14 mouse cellular contexts compared by ENCODE assay signal in genomic region chr8:115703056-115703455, GRCm38 (mm10). TPM values are rescaled to one million over a fixed set of nuclear protein-coding genes. Genes with fewer than 3 reads are reported as not detected.
DNase-seq lines count a peak whose midpoint lies in the region; ATAC-seq and TF ChIP-seq lines count a peak whose summit lies in the region.
"Had no signal": no experiment of that assay in that cellular context is flagged by ENCODE, and none has a peak within 500 bp of the region (broad histone marks: within the 10 kb centered on the region; RNA-seq: fewer than 3 reads in every experiment).

No protein-coding gene starts in this region.

- no peak overlapping the region; the same call in 1 of the 2 replicates for H3K4me2 ChIP-seq in forebrain, embryonic 15.5 days (replicated peaks)
- H3K4me2 ChIP-seq in forebrain, postnatal 0 days (ENCODE audit: low read depth): no peak overlapping the region
- peak overlapping the region; percentile 22; the same call in 1 of the 2 replicates for H3K4me2 ChIP-seq in midbrain, embryonic 15.5 days
- H3K4me2 ChIP-seq in midbrain, embryonic 13.5 days (replicated peaks): no peak overlapping the region; the same call in 1 of the 2 replicates
- H3K4me2 ChIP-seq in stomach, embryonic 14.5 days (replicated peaks; ENCODE audit: low read depth, low read length): no peak overlapping the region; the same call in 1 of the 2 replicates
- H3K4me2 ChIP-seq: liver, embryonic 13.5 days had no signal

- no peak for TF ChIP-seq POLR2A in thymus, adult 2 months (IDR thresholded peaks at IDR 0.05; ENCODE audit: control insufficient read depth, extremely low read depth, insufficient read depth, low read length, poor library complexity)

- H3K36me3 ChIP-seq in forebrain, embryonic 15.5 days: no peaks in the 10 kb centered on the region
- no peaks in the 10 kb centered on the region for H3K36me3 ChIP-seq in forebrain, postnatal 0 days (ENCODE audit: insufficient read depth)
- H3K36me3 ChIP-seq in midbrain, embryonic 15.5 days (replicated peaks): no peaks in the 10 kb centered on the region
- no peaks in the 10 kb centered on the region for H3K36me3 ChIP-seq in midbrain, embryonic 13.5 days
- no peaks in the 10 kb centered on the region for H3K36me3 ChIP-seq in stomach, embryonic 14.5 days (ENCODE audit: control insufficient read depth, insufficient read depth, low read length)
- H3K36me3 ChIP-seq in thymus, adult 2 months (ENCODE audit: control insufficient read depth, insufficient read depth, low read length): no peaks in the 10 kb centered on the region
- H3K36me3 ChIP-seq: liver, embryonic 13.5 days had no signal

- H3K9ac ChIP-seq in forebrain, embryonic 15.5 days (replicated peaks): no peak overlapping the region
- no peak overlapping the region for H3K9ac ChIP-seq in forebrain, postnatal 0 days
- H3K9ac ChIP-seq in midbrain, embryonic 15.5 days: no peak overlapping the region
- H3K9ac ChIP-seq in midbrain, embryonic 13.5 days (replicated peaks): no peak overlapping the region
- H3K9ac ChIP-seq in stomach, embryonic 14.5 days (replicated peaks; ENCODE audit: low read depth, low read length): no peak overlapping the region
- H3K9ac ChIP-seq: liver, embryonic 13.5 days had no signal

- no peak overlapping the region for H3K27ac ChIP-seq in forebrain, embryonic 15.5 days (replicated peaks)
- no peak overlapping the region for H3K27ac ChIP-seq in forebrain, postnatal 0 days (ENCODE audit: low read depth, low read length)
- no peak overlapping the region; the same call in 1 of the 2 replicates for H3K27ac ChIP-seq in layer of hippocampus, adult 2 months
- no peak overlapping the region for H3K27ac ChIP-seq in midbrain, embryonic 15.5 days
- H3K27ac ChIP-seq in midbrain, embryonic 13.5 days: no peak overlapping the region
- no peak overlapping the region for H3K27ac ChIP-seq in stomach, embryonic 14.5 days (ENCODE audit: low read length)
- H3K27ac ChIP-seq in thymus, adult 2 months (ENCODE audit: control insufficient read depth, insufficient read depth, low read length): no peak overlapping the region
- H3K27ac ChIP-seq: liver, embryonic 13.5 days had no signal

- no peak for TF ChIP-seq CTCF in forebrain, postnatal 0 days (IDR thresholded peaks at IDR 0.05; ENCODE audit: low read depth)
- TF ChIP-seq CTCF in layer of hippocampus, adult 2 months (conservative IDR thresholded peaks at IDR 0.05): no peak
- no peak for TF ChIP-seq CTCF in thymus, adult 2 months (IDR thresholded peaks at IDR 0.05; ENCODE audit: borderline replicate concordance, control insufficient read depth, extremely low read depth, insufficient read depth, low read length, poor library complexity)

- H3K4me3 ChIP-seq in forebrain, embryonic 15.5 days: 0 out of 2 replicates have a peak overlapping the region, but pooled peaks have one; percentile 13
- no peak overlapping the region for H3K4me3 ChIP-seq in forebrain, postnatal 0 days (ENCODE audit: low read depth, low read length)
- peak overlapping the region; percentile 10 for H3K4me3 ChIP-seq in layer of hippocampus, adult 2 months
- H3K4me3 ChIP-seq in midbrain, embryonic 15.5 days: no peak overlapping the region
- no peak overlapping the region for H3K4me3 ChIP-seq in midbrain, embryonic 13.5 days (replicated peaks)
- peak overlapping the region; percentile 8; the same call in 1 of the 2 replicates for H3K4me3 ChIP-seq in stomach, embryonic 14.5 days (ENCODE audit: low read depth, low read length)
- H3K4me3 ChIP-seq in thymus, adult 2 months (ENCODE audit: control insufficient read depth, insufficient read depth, low read length): no peak overlapping the region
- H3K4me3 ChIP-seq: liver, embryonic 13.5 days had no signal

- WGBS in forebrain, embryonic 15.5 days: 86% methylated on average over 4 of the region's 4 CpGs
- WGBS in forebrain, postnatal 0 days: 86% methylated on average over 4 of the region's 4 CpGs
- WGBS in midbrain, embryonic 15.5 days: 86% methylated on average over 4 of the region's 4 CpGs
- 82% methylated on average over 4 of the region's 4 CpGs for WGBS in midbrain, embryonic 13.5 days
- 85% methylated on average over 4 of the region's 4 CpGs for WGBS in stomach, embryonic 14.5 days
- 79% methylated on average over 4 of the region's 4 CpGs for WGBS in thymus, adult 2 months

- DNase-seq in forebrain, postnatal 0 days: no peak
- no peak for DNase-seq in layer of hippocampus, adult 2 months (ENCODE audit: low spot score in 2 of 2)
- DNase-seq in layer of hippocampus, adult 8-10 months (ENCODE audit: low spot score in 2 of 2): no peak
- no peak for DNase-seq in thymus, adult 2 months
- DNase-seq: adrenal gland, postnatal 25 days; heart, adult 18-20 months; heart, postnatal 14 days; kidney, postnatal 36 days; liver, embryonic 13.5 days; thymus, postnatal 4 days had no signal

- no peaks in the 10 kb centered on the region for H3K9me3 ChIP-seq in forebrain, embryonic 15.5 days
- H3K9me3 ChIP-seq in forebrain, postnatal 0 days (ENCODE audit: low read length): no peaks in the 10 kb centered on the region
- H3K9me3 ChIP-seq in midbrain, embryonic 15.5 days: no peaks in the 10 kb centered on the region
- no peaks in the 10 kb centered on the region for H3K9me3 ChIP-seq in midbrain, embryonic 13.5 days
- no peaks in the 10 kb centered on the region for H3K9me3 ChIP-seq in stomach, embryonic 14.5 days (ENCODE audit: control insufficient read depth, low read depth, low read length)
- H3K9me3 ChIP-seq: liver, embryonic 13.5 days had no signal

- peaks cover 30% of the 10 kb centered on the region; the same call in 1 of the 2 replicates for H3K27me3 ChIP-seq in forebrain, embryonic 15.5 days
- H3K27me3 ChIP-seq in forebrain, postnatal 0 days (ENCODE audit: insufficient read depth, low read length): peaks cover 25% of the 10 kb centered on the region
- H3K27me3 ChIP-seq in midbrain, embryonic 15.5 days (replicated peaks): peaks cover 3% of the 10 kb centered on the region; the same call in 1 of the 2 replicates
- peaks cover 32% of the 10 kb centered on the region for H3K27me3 ChIP-seq in midbrain, embryonic 13.5 days
- H3K27me3 ChIP-seq in stomach, embryonic 14.5 days (ENCODE audit: control insufficient read depth, insufficient read depth, low read length): no peaks in the 10 kb centered on the region
- H3K27me3 ChIP-seq in thymus, adult 2 months (ENCODE audit: control insufficient read depth, insufficient read depth, low read length): peaks cover 6% of the 10 kb centered on the region; the same call in 1 of the 2 replicates

- ATAC-seq in forebrain, embryonic 15.5 days (replicated peaks): no peak
- ATAC-seq in forebrain, postnatal 0 days: no peak
- ATAC-seq in midbrain, embryonic 15.5 days (replicated peaks): no peak
- ATAC-seq in midbrain, embryonic 13.5 days: no peak
- ATAC-seq in stomach, embryonic 14.5 days (ENCODE audit: insufficient number of reproducible peaks, insufficient read depth, low FRiP score, low read depth): no peak

- H3K4me1 ChIP-seq in forebrain, embryonic 15.5 days: peaks cover 25% of the 10 kb centered on the region
- peaks cover 5% of the 10 kb centered on the region; the same call in 1 of the 2 replicates for H3K4me1 ChIP-seq in forebrain, postnatal 0 days (ENCODE audit: insufficient read depth)
- peaks cover 17% of the 10 kb centered on the region for H3K4me1 ChIP-seq in midbrain, embryonic 15.5 days
- H3K4me1 ChIP-seq in midbrain, embryonic 13.5 days (replicated peaks): peaks cover 16% of the 10 kb centered on the region
- peaks cover 6% of the 10 kb centered on the region; the same call in 1 of the 2 replicates for H3K4me1 ChIP-seq in stomach, embryonic 14.5 days (ENCODE audit: control insufficient read depth, insufficient read depth, low read length)
- peaks cover 12% of the 10 kb centered on the region for H3K4me1 ChIP-seq in thymus, adult 2 months (replicated peaks; ENCODE audit: control insufficient read depth, insufficient read depth, low read length)

RNA-seq across cellular contexts. Expression of gene Maf, which starts 4.5 kb away (rescaled TPM):
- 4.8 and 5.8 TPM in 2 replicates for polyA plus RNA-seq in forebrain, embryonic 15.5 days (2015; fragmentation: Nextera tagmentation; extraction: Ambion mirVana)
- total RNA-seq in forebrain, postnatal 0 days (2014; rRNA removed): 16.7 and 20.9 TPM in 2 replicates
- 4.3 and 5.0 TPM in 2 replicates for polyA plus RNA-seq in forebrain, postnatal 0 days (2015; fragmentation: Nextera tagmentation; extraction: Ambion mirVana)
- total RNA-seq in layer of hippocampus, adult 2 months (2021): 10 to 100 TPM; 18.9 to 19.9 TPM
- 10 to 100 TPM; 16.0 to 20.7 (median 18.6) TPM for total RNA-seq in layer of hippocampus, adult 8-10 months (2022)
- polyA plus RNA-seq in midbrain, embryonic 15.5 days (2015; fragmentation: Nextera tagmentation; extraction: Ambion mirVana): 7.0 and 7.5 TPM in 2 replicates
- polyA plus RNA-seq in midbrain, embryonic 13.5 days (2015; fragmentation: Nextera tagmentation; extraction: Ambion mirVana): 5.0 and 5.6 TPM in 2 replicates
- 12.1 and 14.7 TPM in 2 replicates for polyA plus RNA-seq in stomach, embryonic 14.5 days (2014; fragmentation: Nextera tagmentation; extraction: Ambion mirVana)
- 4.4 and 5.6 TPM in 2 replicates for polyA plus RNA-seq in thymus, adult 2 months (2012; rRNA removed)

Comparison
In these comparisons a context has a peak if more than half of its experiments do, and no peak if none do; other contexts are left out.
1. H3K4me3 ChIP-seq: peak in forebrain, embryonic 15.5 days (single experiment), layer of hippocampus, adult 2 months (single experiment) and stomach, embryonic 14.5 days (single experiment); none in forebrain, postnatal 0 days (single experiment), midbrain, embryonic 15.5 days (single experiment), midbrain, embryonic 13.5 days (single experiment) and thymus, adult 2 months (single experiment).